ENCODE assay signal across 15 mouse cellular contexts in genomic region chr6:139878362-139878696, GRCm38 (mm10).
A peak's percentile ranks its signal among the peaks of the same experiment; 100 is the strongest.
DNase-seq lines count a peak whose midpoint lies in the region; ATAC-seq and TF ChIP-seq lines count a peak whose summit lies in the region.
"Had no signal": no experiment of that assay in that cellular context is flagged by ENCODE, and none has a peak within 500 bp of the region (broad histone marks: within the 10 kb centered on the region; RNA-seq: fewer than 3 reads in every experiment).

No protein-coding gene starts in this region.

- intact Hi-C loops in gastrocnemius, postnatal 14 days (cut with DNase I; ENCODE audit: low total_unique reads): loop anchor here (10.0 kb wide), 1 partner anchor 566 kb away; no protein-coding TSS in a partner anchor

- CTCF ChIA-PET in Patski (lab: Charles Lee): no interaction called here

- POLR2A ChIA-PET in Patski (lab: Charles Lee): interaction anchor here (1.2 kb wide), 1 partner anchor 562 kb away, joined by 3 read pairs; no protein-coding TSS in a partner anchor

- no peak overlapping the region for H3K9ac ChIP-seq in midbrain, postnatal 0 days (replicated peaks; ENCODE audit: low read length, poor library complexity, severe bottlenecking)
- H3K9ac ChIP-seq: embryonic facial prominence, embryonic 12.5 days; liver, embryonic 14.5 days; stomach, embryonic 15.5 days had no signal

- peak overlapping the region; percentile 67 for H3K27ac ChIP-seq in layer of hippocampus, adult 2 months
- H3K27ac ChIP-seq in midbrain, postnatal 0 days (ENCODE audit: low read depth, low read length): no peak overlapping the region
- H3K27ac ChIP-seq: embryonic facial prominence, embryonic 12.5 days; liver, embryonic 14.5 days had no signal

- no peaks in the 10 kb centered on the region for H3K9me3 ChIP-seq in midbrain, postnatal 0 days (ENCODE audit: low read length)
- H3K9me3 ChIP-seq: embryonic facial prominence, embryonic 12.5 days; stomach, embryonic 15.5 days had no signal

- in situ Hi-C loops in Patski (cut with MboI; ENCODE audit: low pct_unique_long_range_greater_than_20kb): loop anchor here (10.0 kb wide), 1 partner anchor 586 kb away; no protein-coding TSS in a partner anchor

- no peaks in the 10 kb centered on the region for H3K36me3 ChIP-seq in midbrain, postnatal 0 days (ENCODE audit: insufficient read depth, low read length)
- H3K36me3 ChIP-seq: embryonic facial prominence, embryonic 12.5 days; stomach, embryonic 15.5 days had no signal

- no peaks in the 10 kb centered on the region for H3K4me1 ChIP-seq in midbrain, postnatal 0 days (ENCODE audit: insufficient read depth, low read length)
- H3K4me1 ChIP-seq: embryonic facial prominence, embryonic 12.5 days; stomach, embryonic 15.5 days had no signal

- H3K4me2 ChIP-seq in midbrain, postnatal 0 days (ENCODE audit: low read depth, low read length, poor library complexity, severe bottlenecking): no peak overlapping the region
- H3K4me2 ChIP-seq: embryonic facial prominence, embryonic 12.5 days; stomach, embryonic 15.5 days had no signal

- peak; percentile 57 for ATAC-seq in Patski
- ATAC-seq in midbrain, postnatal 0 days (ENCODE audit: low FRiP score): no peak

- 86% methylated on average over 1 of the region's 1 CpGs for whole genome bisulfite sequencing in midbrain, postnatal 0 days

- no peaks in the 10 kb centered on the region for H3K27me3 ChIP-seq in Patski
- H3K27me3 ChIP-seq in midbrain, postnatal 0 days (ENCODE audit: insufficient read depth, low read length): no peaks in the 10 kb centered on the region
- H3K27me3 ChIP-seq: embryonic facial prominence, embryonic 12.5 days; stomach, embryonic 15.5 days had no signal

- peak; percentile 21 for DNase-seq in gastrocnemius, adult 18-20 months (ENCODE audit: low spot score)
- DNase-seq in gastrocnemius, postnatal 14 days: no peak
- DNase-seq in layer of hippocampus, adult 2 months (ENCODE audit: low spot score in 2 of 2): peak in 1 of 2 experiments; percentile 4
- no peak for DNase-seq in layer of hippocampus, adult 8-10 months (ENCODE audit: low spot score in 2 of 2)
- DNase-seq in Patski (ENCODE audit: low read depth, low spot score): no peak
- peak; percentile 41 for DNase-seq in lung, postnatal 36 days
- DNase-seq in midbrain, postnatal 0 days (ENCODE audit: low spot score): no peak
- DNase-seq in T-cell, adult 2 months (ENCODE audit: low spot score): no peak
- DNase-seq: cerebellum, postnatal 25 days; kidney, adult 9 months; right cerebral cortex, postnatal 4 days; thymus, postnatal 4 days had no signal

- TF ChIP-seq CTCF in layer of hippocampus, adult 2 months (conservative IDR thresholded peaks at IDR 0.05): no peak
- no peak for TF ChIP-seq CTCF in Patski (IDR thresholded peaks at IDR 0.05)
- TF ChIP-seq CTCF in midbrain, postnatal 0 days (IDR thresholded peaks at IDR 0.05): no peak

- H3K4me3 ChIP-seq in layer of hippocampus, adult 2 months: no peak overlapping the region
- no peak overlapping the region for H3K4me3 ChIP-seq in midbrain, postnatal 0 days (ENCODE audit: low read depth, low read length)
- H3K4me3 ChIP-seq: embryonic facial prominence, embryonic 12.5 days; stomach, embryonic 15.5 days had no signal

Comparison
In these comparisons a context has a peak if more than half of its experiments do, and no peak if none do; other contexts are left out.
1. DNase-seq: peak in gastrocnemius, adult 18-20 months (single experiment) and lung, postnatal 36 days (single experiment); none in gastrocnemius, postnatal 14 days (single experiment), layer of hippocampus, adult 8-10 months (0 of 2), Patski (single experiment), midbrain, postnatal 0 days (single experiment) and T-cell, adult 2 months (single experiment).